Mouse (Mus musculus) kidney, embryonic 16.5 days (tissue): ENCODE measurements around the gene Spag16. TPM values are rescaled to one million over a fixed set of nuclear protein-coding genes. Genes with fewer than 3 reads are reported as not detected.

ENCODE experiments used
- ATAC-seq: fragments of 200-750 bp; cut with Nextera tagmentation; 2 replicates; pipeline ENCODE4 v1.8.0; 2017; ENCODE audit warnings: moderate TSS enrichment; ENCODE audit not compliant: low FRiP score, low TSS enrichment
- H3K27ac ChIP-seq: fragments of 300-500 bp; sonication (generic); 2 replicates; pipeline ENCODE4 v1.5.1; 2014; ENCODE audit warnings: low read length
- H3K27me3 ChIP-seq: fragments of 300-500 bp; sonication (generic); 2 replicates; pipeline ENCODE4 v1.6.1; 2014; ENCODE audit warnings: low read length, control low read depth, mixed read lengths; ENCODE audit not compliant: insufficient read depth
- H3K36me3 ChIP-seq: fragments of 300-500 bp; sonication (generic); 2 replicates; pipeline ENCODE4 v1.6.1; 2014; ENCODE audit warnings: low read length, control low read depth, mixed read lengths; ENCODE audit not compliant: insufficient read depth
- H3K4me1 ChIP-seq: fragments of 300-500 bp; sonication (generic); 2 replicates; pipeline ENCODE4 v1.6.1; 2014; ENCODE audit warnings: low read length, control low read depth, mixed read lengths; ENCODE audit not compliant: insufficient read depth
- H3K4me2 ChIP-seq: fragments of 300-500 bp; sonication (generic); replicated peaks from 2 replicates; pipeline ENCODE4 v1.6.1; 2014; ENCODE audit warnings: low read depth, low read length
- H3K4me3 ChIP-seq: fragments of 300-500 bp; sonication (generic); 2 replicates; pipeline ENCODE4 v1.5.1; 2014; ENCODE audit warnings: mild to moderate bottlenecking, low read length
- H3K9ac ChIP-seq: fragments of 300-500 bp; sonication (generic); replicated peaks from 2 replicates; pipeline ENCODE4 v1.6.1; 2014; ENCODE audit warnings: low read length
- H3K9me3 ChIP-seq: fragments of 300-500 bp; sonication (generic); 2 replicates; pipeline ENCODE4 v1.6.1; 2016; ENCODE audit warnings: low read length, control low read depth
- WGBS: fragments of 180-500 bp; shearing (Covaris S2); extraction: QIAGEN DNeasy Blood & Tissue Kit; methylation state at CpG from one replicate; pipeline ENCODE4 v1.1.7; 2014; 5-methylcytosine and 5-hydroxymethylcytosine counted together
- polyA plus RNA-seq: library from polyadenylated mRNA; unstranded; fragments of >200 nt; fragmentation: Nextera tagmentation; extraction: Ambion mirVana; gene quantifications from 2 replicates; pipeline ENCODE4 v1.2.1, GENCODE M21; 2015

The Spag16 gene
- polyA plus RNA-seq, 1 experiment from 2014 or later: 0.60 TPM

- H3K9ac ChIP-seq: no peak overlapping the region
- no peak overlapping the region for H3K4me2 ChIP-seq
- H3K27me3 ChIP-seq: no peaks in the 10 kb centered on the region
- H3K27ac ChIP-seq: no peak overlapping the region
- no peak for ATAC-seq
- no peaks in the 10 kb centered on the region for H3K4me1 ChIP-seq
- H3K36me3 ChIP-seq: no peaks in the 10 kb centered on the region
- no peaks in the 10 kb centered on the region for H3K9me3 ChIP-seq
- H3K4me3 ChIP-seq: no peak overlapping the region
- 68% methylated on average over 6 of the region's 6 CpGs for WGBS
These were observed 252.0 kb downstream of the Spag16 start for GRCm38 (mm10) chr1:70078806-70079205.

DNA sequence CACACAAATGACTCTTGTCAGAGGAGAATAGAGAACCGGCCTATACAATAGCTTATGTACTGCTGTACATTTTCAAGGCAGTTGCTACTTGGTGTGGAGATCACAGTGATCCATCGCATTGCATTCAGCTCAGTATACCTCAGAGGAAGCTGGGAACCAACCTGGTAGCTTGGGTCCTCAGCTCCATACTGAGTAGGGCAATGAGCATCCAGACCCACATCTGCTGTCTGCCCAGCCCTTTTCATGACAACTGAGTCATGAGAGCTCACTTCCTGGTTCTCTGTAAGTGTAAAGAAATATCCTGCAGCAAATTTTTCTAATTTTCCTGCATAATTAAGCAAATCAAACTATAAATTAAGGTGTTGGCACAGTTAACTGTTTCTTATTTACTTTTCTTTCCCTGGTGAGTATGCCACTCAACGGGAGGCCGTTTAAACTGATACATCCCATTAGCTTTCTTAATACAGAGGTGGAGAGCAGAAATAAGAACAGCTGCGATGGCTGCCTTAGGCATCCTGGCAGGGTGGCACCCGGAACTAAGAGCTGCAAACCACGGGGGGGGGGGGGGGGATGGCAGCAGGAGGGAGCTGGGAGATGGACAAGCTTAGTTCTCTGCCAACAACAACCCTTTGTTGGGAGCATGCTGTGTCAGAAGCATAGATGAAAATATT lies 255.6 kb downstream of the Spag16 start:
- no peaks in the 10 kb centered on the region for H3K27me3 ChIP-seq
- H3K4me1 ChIP-seq: no peaks in the 10 kb centered on the region
- no peak for ATAC-seq
- no peak overlapping the region for H3K4me2 ChIP-seq
- no peak overlapping the region for H3K27ac ChIP-seq
- 71% methylated on average over 7 of the region's 7 CpGs for WGBS
- no peak overlapping the region for H3K4me3 ChIP-seq
- H3K9ac ChIP-seq: no peak overlapping the region
- no peaks in the 10 kb centered on the region for H3K36me3 ChIP-seq
- no peaks in the 10 kb centered on the region for H3K9me3 ChIP-seq

DNA sequence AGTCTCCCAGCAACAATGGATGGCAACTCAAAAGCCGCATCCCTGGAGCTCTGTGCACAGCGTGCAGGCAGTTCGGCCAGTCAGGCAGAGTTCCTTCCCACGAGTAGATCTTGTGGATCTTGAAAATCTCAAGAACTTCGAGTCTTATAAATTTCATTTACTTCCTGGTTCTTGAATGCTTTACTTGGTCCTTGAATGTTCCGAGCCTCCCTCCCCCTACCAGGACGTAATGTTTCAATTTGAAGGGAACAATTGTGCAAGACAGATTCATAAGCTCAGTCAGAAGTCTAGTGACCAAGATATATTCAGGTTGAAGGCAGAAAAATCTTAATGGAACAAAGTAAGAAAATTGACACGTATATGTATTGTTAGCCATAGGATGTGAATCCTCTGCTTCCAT lies 277.9 kb downstream of the Spag16 start:
- Histone ChIP-seq H3K4me2 (no peak overlapping the region), H3K27me3 (no peaks in the 10 kb centered on the region), H3K4me3 (no peak overlapping the region), H3K9ac (no peak overlapping the region), H3K27ac (no peak overlapping the region), H3K9me3 (no peaks in the 10 kb centered on the region), H3K36me3 (no peaks in the 10 kb centered on the region), H3K4me1 (no peaks in the 10 kb centered on the region)
- WGBS: 88% methylated on average over 8 of the region's 8 CpGs
- ATAC-seq: no peak

GRCm38 (mm10) chr1:70116212-70116982 lies 289.6 kb downstream of the Spag16 start:
- no peak overlapping the region for H3K4me2 ChIP-seq
- WGBS: 77% methylated on average over 4 of the region's 4 CpGs
- H3K36me3 ChIP-seq: no peaks in the 10 kb centered on the region
- no peaks in the 10 kb centered on the region for H3K4me1 ChIP-seq
- H3K9ac ChIP-seq: no peak overlapping the region
- H3K4me3 ChIP-seq: no peak overlapping the region
- H3K27me3 ChIP-seq: no peaks in the 10 kb centered on the region
- no peak overlapping the region for H3K27ac ChIP-seq
- no peaks in the 10 kb centered on the region for H3K9me3 ChIP-seq
- no peak for ATAC-seq

DNA sequence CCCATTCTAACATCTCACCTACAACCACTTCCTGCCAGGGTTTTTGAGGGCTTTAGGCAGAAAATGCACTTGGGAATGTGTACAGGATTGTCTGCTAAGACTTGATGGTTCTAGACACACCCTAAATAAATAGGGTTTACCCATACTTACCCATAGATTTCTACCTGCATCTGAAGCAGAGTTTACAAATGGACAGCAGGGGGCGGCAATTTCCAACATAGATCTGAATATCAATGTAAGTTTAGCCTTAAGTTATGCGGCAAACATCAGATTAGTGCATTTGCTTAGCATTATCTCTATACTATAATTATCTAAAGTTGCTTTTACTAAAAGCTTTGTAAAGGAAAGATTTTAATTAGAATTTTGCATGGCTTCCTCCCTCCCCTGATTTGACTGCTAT lies 301.3 kb downstream of the Spag16 start:
- no peak overlapping the region for H3K27ac ChIP-seq
- ATAC-seq: no peak
- H3K4me3 ChIP-seq: no peak overlapping the region
- no peaks in the 10 kb centered on the region for H3K36me3 ChIP-seq
- H3K9me3 ChIP-seq: no peaks in the 10 kb centered on the region
- H3K9ac ChIP-seq: no peak overlapping the region
- 59% methylated on average over 2 of the region's 2 CpGs for WGBS
- no peak overlapping the region for H3K4me2 ChIP-seq
- H3K4me1 ChIP-seq: no peaks in the 10 kb centered on the region
- H3K27me3 ChIP-seq: no peaks in the 10 kb centered on the region

GRCm38 (mm10) chr1:70135547-70135946 lies 308.8 kb downstream of the Spag16 start:
- WGBS: 65% methylated on average over 2 of the region's 2 CpGs
- Histone ChIP-seq H3K9me3 (no peaks in the 10 kb centered on the region; the same call in 1 of the 2 replicates), H3K4me1 (no peaks in the 10 kb centered on the region), H3K4me2 (no peak overlapping the region), H3K27me3 (no peaks in the 10 kb centered on the region), H3K9ac (no peak overlapping the region), H3K27ac (no peak overlapping the region), H3K4me3 (no peak overlapping the region), H3K36me3 (no peaks in the 10 kb centered on the region)
- no peak for ATAC-seq

DNA sequence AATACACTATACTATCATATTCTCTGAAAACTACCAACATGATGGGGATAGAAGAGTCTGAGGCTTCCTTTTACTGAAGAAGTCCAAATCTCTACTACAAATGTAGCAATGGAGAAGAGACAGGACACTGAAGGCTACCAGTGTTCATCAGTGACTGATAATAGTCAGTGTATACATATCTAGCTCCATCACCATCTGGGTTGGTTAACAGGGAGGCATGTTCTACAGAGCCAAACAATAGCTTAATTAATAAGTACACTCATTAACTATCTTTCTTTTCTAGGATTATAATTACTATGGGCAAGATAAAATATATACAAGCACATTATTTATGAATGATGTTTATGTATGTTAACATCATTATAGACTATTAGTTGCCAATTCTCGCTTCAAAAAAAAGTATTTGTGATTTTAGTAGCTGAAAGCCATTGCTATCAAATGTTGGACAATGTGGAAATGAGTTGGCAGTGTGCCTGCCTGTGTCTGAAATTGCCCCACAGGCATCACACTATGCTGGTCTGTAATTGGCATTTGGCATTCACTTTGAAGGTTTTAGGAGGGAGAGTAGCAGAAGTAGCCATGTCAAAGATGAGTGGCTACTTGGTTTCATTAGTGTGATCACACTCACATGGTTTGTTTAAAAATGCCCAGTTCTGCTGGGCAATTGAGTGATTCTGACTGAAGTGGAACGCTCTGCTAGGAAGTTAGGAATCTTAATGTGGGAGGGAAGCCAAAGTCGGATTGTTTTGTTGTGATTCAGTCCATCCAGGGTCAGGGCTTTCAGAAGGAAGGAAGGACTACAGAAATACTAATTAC lies 338.8 kb downstream of the Spag16 start:
- no peaks in the 10 kb centered on the region for H3K27me3 ChIP-seq
- no peak overlapping the region for H3K27ac ChIP-seq
- 73% methylated on average over 3 of the region's 3 CpGs for WGBS
- H3K9ac ChIP-seq: no peak overlapping the region
- no peaks in the 10 kb centered on the region for H3K9me3 ChIP-seq
- no peaks in the 10 kb centered on the region for H3K36me3 ChIP-seq
- no peak overlapping the region for H3K4me3 ChIP-seq
- ATAC-seq: no peak
- no peak overlapping the region for H3K4me2 ChIP-seq
- no peaks in the 10 kb centered on the region for H3K4me1 ChIP-seq

- 53% methylated on average over 4 of the region's 4 CpGs for WGBS
- Histone ChIP-seq H3K36me3 (no peaks in the 10 kb centered on the region), H3K9ac (no peak overlapping the region), H3K9me3 (no peaks in the 10 kb centered on the region), H3K4me1 (no peaks in the 10 kb centered on the region), H3K4me3 (no peak overlapping the region), H3K4me2 (no peak overlapping the region), H3K27ac (no peak overlapping the region), H3K27me3 (no peaks in the 10 kb centered on the region)
- ATAC-seq: no peak
These were observed 353.5 kb downstream of the Spag16 start for GRCm38 (mm10) chr1:70180123-70180741.

- Histone ChIP-seq H3K27me3 (no peaks in the 10 kb centered on the region), H3K4me1 (no peaks in the 10 kb centered on the region), H3K4me3 (no peak overlapping the region), H3K9ac (no peak overlapping the region), H3K27ac (no peak overlapping the region), H3K4me2 (no peak overlapping the region), H3K9me3 (no peaks in the 10 kb centered on the region), H3K36me3 (no peaks in the 10 kb centered on the region)
- no peak for ATAC-seq
- WGBS: 73% methylated on average over 9 of the region's 9 CpGs
These were observed 438.0 kb downstream of the Spag16 start for GRCm38 (mm10) chr1:70264815-70265214.
